Mouse (Mus musculus): ENCODE data around the gene Rngtt.

The Rngtt gene

GRCm38 (mm10) chr4:33544755-33545576 lies 234.9 kb downstream of the Rngtt start:
- in situ Hi-C loops (cut with MboI; ENCODE audit: low pct_unique_long_range_greater_than_20kb in 1 of 2, low sequenced_read_pairs in 2 of 2, unreplicated experiment in 1 of 2) = no loop called here

GRCm38 (mm10) chr4:33545577-33545879 lies 235.4 kb downstream of the Rngtt start:
- in situ Hi-C loops (cut with MboI; ENCODE audit: low pct_unique_long_range_greater_than_20kb in 1 of 2, low sequenced_read_pairs in 2 of 2, unreplicated experiment in 1 of 2) = no loop called here

GRCm38 (mm10) chr4:33546278-33546677 lies 236.2 kb downstream of the Rngtt start:
- in situ Hi-C loops (cut with MboI; ENCODE audit: low pct_unique_long_range_greater_than_20kb in 1 of 2, low sequenced_read_pairs in 2 of 2, unreplicated experiment in 1 of 2) = no loop called here

DNA sequence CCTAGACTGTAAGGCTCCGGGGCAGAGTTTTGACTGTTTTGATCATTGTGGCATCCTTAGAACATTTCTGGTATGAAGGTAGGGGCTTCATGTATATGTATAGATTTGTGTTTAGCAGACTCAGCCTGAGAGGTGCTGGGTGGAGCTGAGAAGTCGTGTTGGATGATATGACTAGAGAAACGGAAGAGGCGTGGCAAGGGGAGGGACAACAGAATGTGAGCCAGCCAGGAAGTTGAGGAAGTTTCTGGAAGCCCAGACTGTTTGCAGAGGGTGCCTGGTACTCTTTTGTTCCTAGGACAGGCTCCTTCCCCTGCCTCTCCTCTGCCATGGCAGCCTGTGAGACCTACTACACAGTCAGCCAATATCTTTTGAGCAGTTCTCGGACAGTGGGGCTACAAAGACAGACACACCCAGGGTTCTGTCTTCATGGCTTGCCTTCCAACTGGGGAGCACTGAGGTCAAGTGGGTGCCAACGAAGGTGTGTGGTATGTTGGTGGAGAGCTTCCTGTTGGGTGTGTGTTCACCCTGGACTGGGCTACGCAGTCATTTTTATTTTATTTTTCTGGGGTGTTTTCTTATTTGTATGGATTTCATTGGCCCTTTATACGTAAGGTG lies 237.3 kb downstream of the Rngtt start:
- in situ Hi-C loops (cut with MboI; ENCODE audit: low pct_unique_long_range_greater_than_20kb in 1 of 2, low sequenced_read_pairs in 2 of 2, unreplicated experiment in 1 of 2) = no loop called here

DNA sequence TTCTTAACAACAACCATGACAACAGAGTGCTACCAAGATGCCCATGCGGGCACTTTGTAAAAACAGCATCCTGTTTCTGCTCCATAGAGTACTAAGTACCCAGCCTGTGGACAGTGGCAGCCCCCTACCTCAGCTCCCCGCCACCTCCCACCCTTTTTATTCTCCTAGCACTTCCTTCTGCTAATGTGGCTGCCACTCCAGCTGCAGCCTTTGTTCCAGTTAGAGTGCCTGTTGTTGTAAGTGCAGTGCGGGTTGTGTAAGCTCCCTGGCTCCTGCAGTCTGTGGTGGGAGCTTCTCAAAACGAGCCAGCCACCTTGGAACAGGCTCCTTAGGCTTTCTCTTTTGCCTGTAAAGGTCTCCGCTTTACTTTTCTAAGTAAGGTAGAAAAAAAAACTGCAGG lies 239.5 kb downstream of the Rngtt start:
- in situ Hi-C loops (cut with MboI; ENCODE audit: low pct_unique_long_range_greater_than_20kb in 1 of 2, low sequenced_read_pairs in 2 of 2, unreplicated experiment in 1 of 2) = no loop called here
